In genomic region chr13:44943618-44944017, GRCm38 (mm10) we compare ENCODE assay signal across 23 mouse cellular contexts. TPM values are rescaled to one million over a fixed set of nuclear protein-coding genes. Genes with fewer than 3 reads are reported as not detected.
A peak's percentile ranks its signal among the peaks of the same experiment; 100 is the strongest.
DNase-seq lines count a peak whose midpoint lies in the region; ATAC-seq and TF ChIP-seq lines count a peak whose summit lies in the region.
"Had no signal": no experiment of that assay in that cellular context is flagged by ENCODE, and none has a peak within 500 bp of the region (broad histone marks: within the 10 kb centered on the region; RNA-seq: fewer than 3 reads in every experiment).

No protein-coding gene starts in this region.

- TF ChIP-seq POLR2A in MEL (IDR thresholded peaks at IDR 0.05; ENCODE audit: control insufficient read depth in 1 of 2, insufficient read depth in 1 of 2, low read depth in 1 of 2, low read length in 2 of 2, poor library complexity in 1 of 2), result no peak
- no peak for TF ChIP-seq POLR2A in brain, embryonic 14.5 days (IDR thresholded peaks at IDR 0.05; ENCODE audit: borderline replicate concordance, extremely low read depth, insufficient read depth, insufficient read length, poor library complexity, severe bottlenecking)

- no peak for ATAC-seq in lung, embryonic 14.5 days (ENCODE audit: insufficient read depth)
- ATAC-seq: inflammation-experienced regulatory T-cells, adult 6 months; liver, postnatal 0 days had no signal

- TF ChIP-seq CTCF in lung, embryonic 14.5 days (IDR thresholded peaks at IDR 0.05; ENCODE audit: low read depth), result no peak
- no peak for TF ChIP-seq CTCF in MEL (IDR thresholded peaks at IDR 0.05 in 2 of 3, conservative IDR thresholded peaks at IDR 0.05 in 1 of 3; ENCODE audit: control insufficient read depth in 1 of 3, insufficient read depth in 1 of 3, low read depth in 2 of 3, low read length in 3 of 3, poor library complexity in 1 of 3, severe bottlenecking in 1 of 3)
- no peak for TF ChIP-seq CTCF in brain, embryonic 14.5 days (IDR thresholded peaks at IDR 0.05; ENCODE audit: borderline replicate concordance, extremely low read depth, insufficient read depth, insufficient read length)

- no peaks in the 10 kb centered on the region; the same call in 1 of the 2 replicates for H3K4me1 ChIP-seq in lung, embryonic 14.5 days (ENCODE audit: insufficient read depth)
- H3K4me1 ChIP-seq in MEL (ENCODE audit: control insufficient read depth in 1 of 2, insufficient read depth in 2 of 2, low read length in 2 of 2), result 0 out of 4 replicates have a peak, but pooled peaks cover 0 to under 1% of the 10 kb centered on the region in 2 experiments

- H3K36me3 ChIP-seq in lung, embryonic 14.5 days (ENCODE audit: insufficient read depth), result no peaks in the 10 kb centered on the region
- peaks cover 0 to 2% of the 10 kb centered on the region in 2 experiments; a peak in 1 of 4 replicates for H3K36me3 ChIP-seq in MEL (ENCODE audit: control insufficient read depth in 1 of 2, insufficient read depth in 2 of 2, low read length in 2 of 2)
- H3K36me3 ChIP-seq: hindbrain, embryonic 12.5 days had no signal

- H3K9me3 ChIP-seq in lung, embryonic 14.5 days (ENCODE audit: low read depth, low read length), result no peaks in the 10 kb centered on the region
- H3K9me3 ChIP-seq in MEL (replicated peaks; ENCODE audit: insufficient read depth, low read length), result no peaks in the 10 kb centered on the region
- H3K9me3 ChIP-seq: G1E; hindbrain, embryonic 12.5 days had no signal

- no peak for TF ChIP-seq EP300 in MEL (IDR thresholded peaks at IDR 0.05; ENCODE audit: low read depth in 1 of 2, low read length in 2 of 2)

- no peak for TF ChIP-seq RAD21 in MEL (IDR thresholded peaks at IDR 0.05; ENCODE audit: low read depth, low read length)

- no peak overlapping the region for H3K4me3 ChIP-seq in lung, embryonic 14.5 days (ENCODE audit: low read depth, low read length)
- no peak overlapping the region for H3K4me3 ChIP-seq in MEL (ENCODE audit: control insufficient read depth in 1 of 2, insufficient read depth in 1 of 2, low read depth in 2 of 2, low read length in 2 of 2)
- H3K4me3 ChIP-seq: hindbrain, embryonic 12.5 days had no signal

- H3K27me3 ChIP-seq in lung, embryonic 14.5 days (ENCODE audit: insufficient read depth, low read length), result no peaks in the 10 kb centered on the region
- H3K27me3 ChIP-seq in MEL (ENCODE audit: control insufficient read depth in 1 of 2, insufficient read depth in 2 of 2, low read length in 2 of 2), result no peaks in the 10 kb centered on the region
- H3K27me3 ChIP-seq: CH12.LX; hindbrain, embryonic 12.5 days had no signal

- H3K27ac ChIP-seq in lung, embryonic 14.5 days (ENCODE audit: low read depth), result no peak overlapping the region
- H3K27ac ChIP-seq in MEL (ENCODE audit: control insufficient read depth, low read depth, low read length), result no peak overlapping the region
- H3K27ac ChIP-seq: hindbrain, embryonic 12.5 days; stomach, postnatal 0 days had no signal

- no peak overlapping the region for H3K9ac ChIP-seq in lung, embryonic 14.5 days
- H3K9ac ChIP-seq in MEL (ENCODE audit: control insufficient read depth, low read depth, low read length, poor library complexity, severe bottlenecking), result no peak overlapping the region
- H3K9ac ChIP-seq: hindbrain, embryonic 12.5 days; liver, postnatal 0 days had no signal

- no peaks in the 10 kb centered on the region for H3K79me2 ChIP-seq in MEL (ENCODE audit: control insufficient read depth, insufficient read depth, low read length, poor library complexity)

- no peak overlapping the region for H3K4me2 ChIP-seq in lung, embryonic 14.5 days
- H3K4me2 ChIP-seq: heart, embryonic 11.5 days; hindbrain, embryonic 12.5 days; midbrain, embryonic 11.5 days had no signal

- 73% methylated on average over 2 of the region's 2 CpGs for WGBS in lung, embryonic 14.5 days

- DNase-seq in heart, adult 11 months, result peak; percentile 81
- DNase-seq in heart, adult 8-10 months (ENCODE audit: low spot score), result no peak
- peak; percentile 62 for DNase-seq in lung, embryonic 14.5 days
- no peak for DNase-seq in lung, postnatal 4 days
- peak; percentile 25 for DNase-seq in MEL (ENCODE audit: low read depth, low spot score)
- peak; percentile 79 for DNase-seq in brain, embryonic 14.5 days (ENCODE audit: low read depth)
- DNase-seq in adrenal gland, adult (ENCODE audit: inconsistent age in 2 of 2, low spot score in 1 of 2), result no peak
- DNase-seq in T-cell, adult 2 months (ENCODE audit: low spot score), result no peak
- DNase-seq: adrenal gland, postnatal 14 days; B cell, adult 2 months; cerebellum, adult 8-10 months; gastrocnemius, postnatal 36 days; kidney, adult 18-20 months; liver, postnatal 0 days; lung, postnatal 10 days; thymus, postnatal 14 days had no signal

TF ChIP-seq in MEL, 35 proteins besides CTCF, POLR2A, EP300 and RAD21:
- no peak for TF ChIP-seq JUND (IDR thresholded peaks at IDR 0.05; ENCODE audit: low read depth, low read length)
- no peak for TF ChIP-seq USF1 (IDR thresholded peaks at IDR 0.05; ENCODE audit: low read depth, low read length)
- TF ChIP-seq RCOR1 (IDR thresholded peaks at IDR 0.05; ENCODE audit: low read depth, low read length), result no peak
- TF ChIP-seq ZC3H11A (IDR thresholded peaks at IDR 0.05; ENCODE audit: low read depth, low read length), result no peak
- no peak for TF ChIP-seq MEF2A (IDR thresholded peaks at IDR 0.05; ENCODE audit: extremely low read depth, insufficient replicate concordance, low read depth, low read length, poor library complexity, severe bottlenecking)
- TF ChIP-seq MXI1 (IDR thresholded peaks at IDR 0.05; ENCODE audit: low read depth, low read length), result no peak
- TF ChIP-seq ELF1 (IDR thresholded peaks at IDR 0.05; ENCODE audit: low read depth, low read length), result no peak
- no peak for TF ChIP-seq ZMIZ1 (IDR thresholded peaks at IDR 0.05; ENCODE audit: low read depth, low read length)
- no peak for TF ChIP-seq SIN3A (IDR thresholded peaks at IDR 0.05; ENCODE audit: low read length)
- TF ChIP-seq NELFE (IDR thresholded peaks at IDR 0.05; ENCODE audit: low read depth, low read length), result no peak
- no peak for TF ChIP-seq ZNF384 (IDR thresholded peaks at IDR 0.05; ENCODE audit: low read depth, low read length)
- no peak for TF ChIP-seq ETS1 (IDR thresholded peaks at IDR 0.05; ENCODE audit: low read depth, low read length)
- TF ChIP-seq MYB (IDR thresholded peaks at IDR 0.05; ENCODE audit: low read depth, low read length), result no peak
- TF ChIP-seq GATA1 (IDR thresholded peaks at IDR 0.05; ENCODE audit: low read depth, low read length), result no peak
- TF ChIP-seq UBTF (IDR thresholded peaks at IDR 0.05; ENCODE audit: borderline replicate concordance, insufficient read depth, low read depth, low read length), result no peak
- no peak for TF ChIP-seq MYC (IDR thresholded peaks at IDR 0.05; ENCODE audit: low read depth, low read length)
- TF ChIP-seq TAL1 (IDR thresholded peaks at IDR 0.05; ENCODE audit: low read length), result no peak
- TF ChIP-seq USF2 (IDR thresholded peaks at IDR 0.05; ENCODE audit: borderline replicate concordance in 1 of 2, insufficient read depth in 1 of 2, low read depth in 1 of 2, low read length in 2 of 2), result no peak
- no peak for TF ChIP-seq BHLHE40 (IDR thresholded peaks at IDR 0.05; ENCODE audit: borderline replicate concordance, low read depth, low read length)

RNA-seq across cellular contexts. Expression of gene Dtnbp1, which starts 58.3 kb away (rescaled TPM):
- 100 to 1,000 TPM; 126 to 144 (median 133) TPM for total RNA-seq in heart, adult 8-10 months (2022)
- polyA plus RNA-seq in lung, embryonic 14.5 days (2014; fragmentation: Nextera tagmentation; extraction: Ambion mirVana), result 73.3 and 75.8 TPM in 2 replicates
- total RNA-seq in MEL (2012; rRNA removed), result 24.2 and 26.7 TPM in 2 replicates
- polyA plus RNA-seq in MEL (2012; ENCODE audit: insufficient read depth in 1 of 2, insufficient read length in 2 of 2, low read depth in 1 of 2, low replicate concordance in 2 of 2, missing spikeins in 1 of 2), result 10 to 100 TPM in 1 of 2 experiments, not detected in 1; 59.5 TPM
- 120 and 138 TPM in 2 replicates for polyA plus RNA-seq in brain, embryonic 14.5 days (2012; rRNA removed)

Comparison
In these comparisons a context has a peak if more than half of its experiments do, and no peak if none do; other contexts are left out.
1. DNase-seq: peak in heart, adult 11 months (single experiment), lung, embryonic 14.5 days (single experiment), MEL (single experiment) and brain, embryonic 14.5 days (single experiment); none in heart, adult 8-10 months (single experiment), lung, postnatal 4 days (0 of 2), adrenal gland, adult (0 of 2) and T-cell, adult 2 months (single experiment).